Mouse (Mus musculus): ENCODE measurements around the gene Ppm1n. TPM values are rescaled to one million over a fixed set of nuclear protein-coding genes. Genes with fewer than 3 reads are reported as not detected.

Ppm1n gene
- total and polyA plus RNA-seq, 2 experiments from 2014 or later: 1.1 to 2.3 TPM

- no peaks in the 10 kb centered on the region for H3K9me3 ChIP-seq (ENCODE audit: low read length)
- H3K4me3 ChIP-seq (ENCODE audit: low read depth, low read length): peak within 1 kb of the TSS; percentile 72
- peak; percentile 30 for TF ChIP-seq CTCF (IDR thresholded peaks at IDR 0.05; ENCODE audit: low read depth)
- peak within 1 kb of the TSS; percentile 66 for H3K9ac ChIP-seq
- peaks cover 15% of the 10 kb centered on the region for H3K4me1 ChIP-seq (ENCODE audit: insufficient read depth)
- H3K27me3 ChIP-seq (ENCODE audit: insufficient read depth, low read length): no peaks in the 10 kb centered on the region; the same call in 1 of the 2 replicates
- no peaks in the 10 kb centered on the region for H3K36me3 ChIP-seq (ENCODE audit: insufficient read depth)
- DNase-seq (peak; percentile 91), ATAC-seq (peak; percentile 91)
- 2% methylated on average over 52 of the region's 62 CpGs for WGBS
- peak within 1 kb of the TSS; percentile 78 for H3K27ac ChIP-seq (ENCODE audit: low read depth, low read length)
- H3K4me2 ChIP-seq (ENCODE audit: low read depth): peak within 1 kb of the TSS; percentile 95
These were observed 8.4 kb downstream of the Ppm1n start, which contains the start of gene Vasp for GRCm38 (mm10) chr7:19271238-19272172. Gene Vasp (minus strand): TSS chr7:19271817.

- no peak for ATAC-seq
- H3K36me3 ChIP-seq (ENCODE audit: insufficient read depth): no peaks in the 10 kb centered on the region
- DNase-seq: peak; percentile 30
- H3K9me3 ChIP-seq (ENCODE audit: low read length): no peaks in the 10 kb centered on the region
- peak overlapping the region; percentile 66 for H3K9ac ChIP-seq
- H3K27ac ChIP-seq (ENCODE audit: low read depth, low read length): peak overlapping the region; percentile 29; the same call in 1 of the 2 replicates
- peak overlapping the region; percentile 95 for H3K4me2 ChIP-seq (ENCODE audit: low read depth)
- H3K4me1 ChIP-seq (ENCODE audit: insufficient read depth): peaks cover 15% of the 10 kb centered on the region
- TF ChIP-seq CTCF (IDR thresholded peaks at IDR 0.05; ENCODE audit: low read depth): no peak
- H3K27me3 ChIP-seq (ENCODE audit: insufficient read depth, low read length): no peaks in the 10 kb centered on the region; the same call in 1 of the 2 replicates
- H3K4me3 ChIP-seq (ENCODE audit: low read depth, low read length): peak overlapping the region; percentile 72
- WGBS: 2% methylated on average over 16 of the region's 21 CpGs
These were observed 9.2 kb downstream of the Ppm1n start for GRCm38 (mm10) chr7:19270509-19271237.

GRCm38 (mm10) chr7:19269721-19270441 lies 10.0 kb downstream of the Ppm1n start:
- Histone ChIP-seq H3K4me3 (ENCODE audit: low read depth, low read length) (peak overlapping the region; percentile 72), H3K9me3 (ENCODE audit: low read length) (no peaks in the 10 kb centered on the region), H3K27ac (ENCODE audit: low read depth, low read length) (peak overlapping the region; percentile 29; the same call in 1 of the 2 replicates), H3K4me1 (ENCODE audit: insufficient read depth) (peaks cover 15% of the 10 kb centered on the region), H3K27me3 (ENCODE audit: insufficient read depth, low read length) (no peaks in the 10 kb centered on the region), H3K9ac (peak overlapping the region; percentile 66), H3K36me3 (ENCODE audit: insufficient read depth) (no peaks in the 10 kb centered on the region), H3K4me2 (ENCODE audit: low read depth) (peak overlapping the region; percentile 95)
- DNase-seq: no peak
- 9% methylated on average over 17 of the region's 19 CpGs for WGBS
- ATAC-seq: no peak
- no peak for TF ChIP-seq CTCF (IDR thresholded peaks at IDR 0.05; ENCODE audit: low read depth)

- no peak for DNase-seq
- Histone ChIP-seq H3K36me3 (ENCODE audit: insufficient read depth) (peaks cover 4% of the 10 kb centered on the region; the same call in 1 of the 2 replicates), H3K27ac (ENCODE audit: low read depth, low read length) (peak overlapping the region; percentile 29; the same call in 1 of the 2 replicates), H3K9me3 (ENCODE audit: low read length) (no peaks in the 10 kb centered on the region), H3K4me2 (ENCODE audit: low read depth) (peak overlapping the region; percentile 95), H3K9ac (no peak overlapping the region), H3K4me3 (ENCODE audit: low read depth, low read length) (peak overlapping the region; percentile 72), H3K27me3 (ENCODE audit: insufficient read depth, low read length) (no peaks in the 10 kb centered on the region), H3K4me1 (ENCODE audit: insufficient read depth) (peaks cover 15% of the 10 kb centered on the region)
- no peak for TF ChIP-seq CTCF (IDR thresholded peaks at IDR 0.05; ENCODE audit: low read depth)
- WGBS: 61% methylated on average over 10 of the region's 10 CpGs
- ATAC-seq: no peak
These were observed 10.7 kb downstream of the Ppm1n start for GRCm38 (mm10) chr7:19268993-19269681.

- WGBS: 81% methylated on average over 10 of the region's 10 CpGs
- Histone ChIP-seq H3K9me3 (ENCODE audit: low read length) (no peaks in the 10 kb centered on the region), H3K36me3 (ENCODE audit: insufficient read depth) (peaks cover 21% of the 10 kb centered on the region), H3K4me1 (ENCODE audit: insufficient read depth) (peaks cover 15% of the 10 kb centered on the region), H3K4me3 (ENCODE audit: low read depth, low read length) (no peak overlapping the region), H3K27ac (ENCODE audit: low read depth, low read length) (no peak overlapping the region), H3K27me3 (ENCODE audit: insufficient read depth, low read length) (no peaks in the 10 kb centered on the region), H3K9ac (no peak overlapping the region), H3K4me2 (ENCODE audit: low read depth) (no peak overlapping the region)
- ATAC-seq (no peak), DNase-seq (no peak)
- no peak for TF ChIP-seq CTCF (IDR thresholded peaks at IDR 0.05; ENCODE audit: low read depth)
These were observed 12.8 kb downstream of the Ppm1n start for GRCm38 (mm10) chr7:19267051-19267450.
